Mouse (Mus musculus) small intestine, adult 2 months (tissue): ENCODE results near the gene Socs3. TPM values are rescaled to one million over a fixed set of nuclear protein-coding genes. Genes with fewer than 3 reads are reported as not detected.

Experiments used
- H3K27ac ChIP-seq: fragments of 200-500 bp; 2 replicates; pipeline ENCODE4 v1.5.1; 2012; ENCODE audit warnings: low read depth, low read length, control low read depth, inconsistent platforms; ENCODE audit not compliant: insufficient read depth
- H3K27me3 ChIP-seq: fragments of 200-500 bp; 2 replicates; pipeline ENCODE4 v1.6.1; 2012; ENCODE audit warnings: mild to moderate bottlenecking, moderate library complexity, low read length, inconsistent platforms; ENCODE audit not compliant: control insufficient read depth, insufficient read depth
- H3K36me3 ChIP-seq: fragments of 200-500 bp; 2 replicates; pipeline ENCODE4 v1.6.1; 2012; ENCODE audit warnings: mild to moderate bottlenecking, low read length, control low read depth, inconsistent platforms; ENCODE audit not compliant: control insufficient read depth, insufficient read depth
- H3K4me1 ChIP-seq: fragments of 200-500 bp; 2 replicates; pipeline ENCODE4 v1.6.1; 2012; ENCODE audit warnings: low read length, inconsistent platforms, mixed read lengths; ENCODE audit not compliant: control insufficient read depth, insufficient read depth, insufficient read length
- H3K4me3 ChIP-seq: fragments of 200-500 bp; 2 replicates; pipeline ENCODE4 v1.5.1; 2012; ENCODE audit warnings: low read depth, mild to moderate bottlenecking, control low read depth, inconsistent platforms, low read length, moderate library complexity
- CTCF ChIP-seq: fragments of 200-500 bp; IDR thresholded peaks from 2 replicates; pipeline ENCODE4 v1.5.1; 2012; ENCODE audit warnings: low read depth, mild to moderate bottlenecking, control low read depth, inconsistent platforms, low read length, moderate library complexity, mixed read lengths; ENCODE audit not compliant: insufficient replicate concordance, insufficient read length; ENCODE audit errors: extremely low read depth
- POLR2A ChIP-seq: fragments of 200-500 bp; IDR thresholded peaks from 2 replicates; pipeline ENCODE4 v1.6.1; 2012; ENCODE audit warnings: low read depth, mild to moderate bottlenecking, control low read depth, inconsistent platforms, low read length, moderate library complexity
- WGBS: fragments of 180-500 bp; shearing (Covaris S2); methylation state at CpG from one replicate; pipeline ENCODE4 v1.1.7; 2018; 5-methylcytosine and 5-hydroxymethylcytosine counted together
- polyA plus RNA-seq: library from polyadenylated mRNA; depleted of rRNA; stranded (reverse); fragments of >200 nt; gene quantifications from 2 replicates; pipeline ENCODE4 v1.2.3, GENCODE M21; 2012

The Socs3 gene
- polyA plus RNA-seq, 1 experiment, result 47.2 TPM

GRCm38 (mm10) chr11:117969100-117969944, 525 bp downstream of the Socs3 start:
- TF ChIP-seq POLR2A (peak; percentile 98), CTCF (no peak)
- Histone ChIP-seq H3K36me3 (peaks cover 23% of the 10 kb centered on the region), H3K27ac (peak overlapping the region; percentile 97), H3K4me1 (peaks cover 31% of the 10 kb centered on the region), H3K4me3 (peak overlapping the region; percentile 87), H3K27me3 (no peaks in the 10 kb centered on the region)
- WGBS, result under 1% methylated on average over 65 of the region's 65 CpGs

GRCm38 (mm10) chr11:117968716-117969099, 1.1 kb downstream of the Socs3 start:
- under 1% methylated on average over 34 of the region's 34 CpGs for WGBS
- TF ChIP-seq POLR2A, result no peak
- Histone ChIP-seq H3K4me1 (peaks cover 32% of the 10 kb centered on the region), H3K36me3 (peaks cover 23% of the 10 kb centered on the region), H3K27me3 (no peaks in the 10 kb centered on the region), H3K4me3 (peak overlapping the region; percentile 87), H3K27ac (peak overlapping the region; percentile 93)

- Histone ChIP-seq H3K4me1 (peaks cover 36% of the 10 kb centered on the region), H3K27me3 (no peaks in the 10 kb centered on the region), H3K27ac (peak overlapping the region; percentile 93), H3K36me3 (peaks cover 23% of the 10 kb centered on the region), H3K4me3 (peak overlapping the region; percentile 87)
- TF ChIP-seq CTCF (no peak), POLR2A (no peak)
- WGBS, result 2% methylated on average over 64 of the region's 64 CpGs
These were observed 1.7 kb downstream of the Socs3 start for GRCm38 (mm10) chr11:117968016-117968671.

GRCm38 (mm10) chr11:117967249-117968015, 2.4 kb downstream of the Socs3 start:
- Histone ChIP-seq H3K36me3 (peaks cover 23% of the 10 kb centered on the region), H3K27ac (peak overlapping the region; percentile 93; the same call in 1 of the 2 replicates), H3K4me1 (peaks cover 41% of the 10 kb centered on the region), H3K4me3 (peak overlapping the region; percentile 87), H3K27me3 (no peaks in the 10 kb centered on the region)
- WGBS, result 59% methylated on average over 34 of the region's 34 CpGs
- TF ChIP-seq POLR2A (no peak), CTCF (no peak)

GRCm38 (mm10) chr11:117966506-117967100, 3.2 kb downstream of the Socs3 start:
- H3K4me1 ChIP-seq, result peaks cover 44% of the 10 kb centered on the region
- 84% methylated on average over 7 of the region's 7 CpGs for WGBS
- H3K4me3 ChIP-seq, result peak overlapping the region; percentile 87
- peaks cover 23% of the 10 kb centered on the region for H3K36me3 ChIP-seq
- no peak for TF ChIP-seq POLR2A
- H3K27me3 ChIP-seq, result no peaks in the 10 kb centered on the region
- H3K27ac ChIP-seq, result no peak overlapping the region

- Histone ChIP-seq H3K27me3 (no peaks in the 10 kb centered on the region), H3K36me3 (peaks cover 23% of the 10 kb centered on the region), H3K4me1 (peaks cover 39% of the 10 kb centered on the region), H3K27ac (no peak overlapping the region), H3K4me3 (0 out of 2 replicates have a peak overlapping the region, but pooled peaks have one; percentile 3)
- TF ChIP-seq POLR2A, result no peak
- no peak for TF ChIP-seq CTCF
- 68% methylated on average over 9 of the region's 9 CpGs for WGBS
These were observed 4.3 kb downstream of the Socs3 start for GRCm38 (mm10) chr11:117965561-117965981.
